Mouse (Mus musculus): Measurements from ENCODE around the gene Otos. TPM values are rescaled to one million over a fixed set of nuclear protein-coding genes. Genes with fewer than 3 reads are reported as not detected.

Otos gene
- polyA plus RNA-seq (2012; rRNA removed): 0.20 TPM in 1 of 2 replicates, not detected in the other

- TF ChIP-seq CTCF (IDR thresholded peaks at IDR 0.05; ENCODE audit: extremely low read depth, insufficient read length, insufficient replicate concordance, low read depth, low read length) (peak; percentile 75; the same call in 1 of the 2 replicates), POLR2A (IDR thresholded peaks at IDR 0.05; ENCODE audit: low read depth, low read length) (no peak)
- WGBS: 16% methylated on average over 8 of the region's 8 CpGs
- H3K36me3 ChIP-seq (ENCODE audit: control insufficient read depth, insufficient read depth, low read length): no peaks in the 10 kb centered on the region
- no peaks in the 10 kb centered on the region for H3K27me3 ChIP-seq (ENCODE audit: control insufficient read depth, insufficient read depth, low read length)
- H3K4me1 ChIP-seq (ENCODE audit: control insufficient read depth, insufficient read depth, insufficient read length, low read length): peaks cover 2% of the 10 kb centered on the region; the same call in 1 of the 2 replicates
- H3K4me3 ChIP-seq (ENCODE audit: low read depth, low read length): no peak within 1 kb of the TSS
- H3K27ac ChIP-seq (ENCODE audit: insufficient read depth, low read depth, low read length): no peak within 1 kb of the TSS
Measured at GRCm38 (mm10) chr1:92648673-92649072, at the start of gene Otos. Gene Otos (minus strand): TSS chr1:92648841.

- peak; percentile 78; the same call in 1 of the 2 replicates for TF ChIP-seq CTCF (IDR thresholded peaks at IDR 0.05; ENCODE audit: extremely low read depth, insufficient read length, insufficient replicate concordance, low read depth, low read length)
- TF ChIP-seq POLR2A (IDR thresholded peaks at IDR 0.05; ENCODE audit: low read depth, low read length): no peak
- Histone ChIP-seq H3K4me1 (ENCODE audit: control insufficient read depth, insufficient read depth, insufficient read length, low read length) (peaks cover 4% of the 10 kb centered on the region; the same call in 1 of the 2 replicates), H3K27me3 (ENCODE audit: control insufficient read depth, insufficient read depth, low read length) (no peaks in the 10 kb centered on the region; the same call in 1 of the 2 replicates), H3K4me3 (ENCODE audit: low read depth, low read length) (no peak overlapping the region), H3K36me3 (ENCODE audit: control insufficient read depth, insufficient read depth, low read length) (no peaks in the 10 kb centered on the region), H3K27ac (ENCODE audit: insufficient read depth, low read depth, low read length) (no peak overlapping the region)
- 27% methylated on average over 4 of the region's 4 CpGs for WGBS
Measured at GRCm38 (mm10) chr1:92696848-92697247, 48.2 kb upstream of the Otos start.

GRCm38 (mm10) chr1:92695751-92696150, 47.1 kb upstream of the Otos start:
- TF ChIP-seq CTCF (IDR thresholded peaks at IDR 0.05; ENCODE audit: extremely low read depth, insufficient read length, insufficient replicate concordance, low read depth, low read length) (no peak), POLR2A (IDR thresholded peaks at IDR 0.05; ENCODE audit: low read depth, low read length) (no peak)

GRCm38 (mm10) chr1:92691166-92691844, 42.7 kb upstream of the Otos start:
- H3K27me3 ChIP-seq (ENCODE audit: control insufficient read depth, insufficient read depth, low read length): no peaks in the 10 kb centered on the region
- H3K4me3 ChIP-seq (ENCODE audit: low read depth, low read length): no peak overlapping the region
- H3K27ac ChIP-seq (ENCODE audit: insufficient read depth, low read depth, low read length): no peak overlapping the region
- TF ChIP-seq POLR2A (IDR thresholded peaks at IDR 0.05; ENCODE audit: low read depth, low read length) (no peak), CTCF (IDR thresholded peaks at IDR 0.05; ENCODE audit: extremely low read depth, insufficient read length, insufficient replicate concordance, low read depth, low read length) (no peak)
- WGBS: 80% methylated on average over 3 of the region's 3 CpGs
- H3K4me1 ChIP-seq (ENCODE audit: control insufficient read depth, insufficient read depth, insufficient read length, low read length): no peaks in the 10 kb centered on the region
- no peaks in the 10 kb centered on the region for H3K36me3 ChIP-seq (ENCODE audit: control insufficient read depth, insufficient read depth, low read length)

More at GRCm38 (mm10) chr1:92695751-92696150, 47.1 kb upstream of the Otos start:
- no peaks in the 10 kb centered on the region; the same call in 1 of the 2 replicates for H3K27me3 ChIP-seq (ENCODE audit: control insufficient read depth, insufficient read depth, low read length)
- 85% methylated on average over 5 of the region's 5 CpGs for WGBS
- H3K36me3 ChIP-seq (ENCODE audit: control insufficient read depth, insufficient read depth, low read length): no peaks in the 10 kb centered on the region
- H3K27ac ChIP-seq (ENCODE audit: insufficient read depth, low read depth, low read length): no peak overlapping the region
- no peak overlapping the region for H3K4me3 ChIP-seq (ENCODE audit: low read depth, low read length)
- H3K4me1 ChIP-seq (ENCODE audit: control insufficient read depth, insufficient read depth, insufficient read length, low read length): peaks cover 4% of the 10 kb centered on the region; the same call in 1 of the 2 replicates

- WGBS: 28% methylated on average over 8 of the region's 8 CpGs
- Histone ChIP-seq H3K27ac (ENCODE audit: insufficient read depth, low read depth, low read length) (no peak overlapping the region), H3K4me3 (ENCODE audit: low read depth, low read length) (no peak overlapping the region), H3K27me3 (ENCODE audit: control insufficient read depth, insufficient read depth, low read length) (no peaks in the 10 kb centered on the region), H3K4me1 (ENCODE audit: control insufficient read depth, insufficient read depth, insufficient read length, low read length) (no peaks in the 10 kb centered on the region), H3K36me3 (ENCODE audit: control insufficient read depth, insufficient read depth, low read length) (no peaks in the 10 kb centered on the region)
- TF ChIP-seq POLR2A (IDR thresholded peaks at IDR 0.05; ENCODE audit: low read depth, low read length) (no peak), CTCF (IDR thresholded peaks at IDR 0.05; ENCODE audit: extremely low read depth, insufficient read length, insufficient replicate concordance, low read depth, low read length) (no peak)
Measured at GRCm38 (mm10) chr1:92686994-92687393, 38.4 kb upstream of the Otos start.

GRCm38 (mm10) chr1:92683151-92683550, 34.5 kb upstream of the Otos start:
- no peak overlapping the region for H3K27ac ChIP-seq (ENCODE audit: insufficient read depth, low read depth, low read length)
- no peaks in the 10 kb centered on the region for H3K27me3 ChIP-seq (ENCODE audit: control insufficient read depth, insufficient read depth, low read length)
- no peaks in the 10 kb centered on the region for H3K36me3 ChIP-seq (ENCODE audit: control insufficient read depth, insufficient read depth, low read length)
- TF ChIP-seq POLR2A (IDR thresholded peaks at IDR 0.05; ENCODE audit: low read depth, low read length) (no peak), CTCF (IDR thresholded peaks at IDR 0.05; ENCODE audit: extremely low read depth, insufficient read length, insufficient replicate concordance, low read depth, low read length) (no peak)
- no peak overlapping the region for H3K4me3 ChIP-seq (ENCODE audit: low read depth, low read length)
- WGBS: 81% methylated on average over 8 of the region's 8 CpGs
- no peaks in the 10 kb centered on the region for H3K4me1 ChIP-seq (ENCODE audit: control insufficient read depth, insufficient read depth, insufficient read length, low read length)
